Mouse (Mus musculus) ovary, postnatal 36 days (tissue): ENCODE measurements around the gene Gm10073.

Source experiments
- DNase-seq: peaks from one replicate; pipeline ENCODE4 v3.0.0; 2022; ENCODE audit warnings: low spot score, mixed read lengths

The Gm10073 gene

DNA sequence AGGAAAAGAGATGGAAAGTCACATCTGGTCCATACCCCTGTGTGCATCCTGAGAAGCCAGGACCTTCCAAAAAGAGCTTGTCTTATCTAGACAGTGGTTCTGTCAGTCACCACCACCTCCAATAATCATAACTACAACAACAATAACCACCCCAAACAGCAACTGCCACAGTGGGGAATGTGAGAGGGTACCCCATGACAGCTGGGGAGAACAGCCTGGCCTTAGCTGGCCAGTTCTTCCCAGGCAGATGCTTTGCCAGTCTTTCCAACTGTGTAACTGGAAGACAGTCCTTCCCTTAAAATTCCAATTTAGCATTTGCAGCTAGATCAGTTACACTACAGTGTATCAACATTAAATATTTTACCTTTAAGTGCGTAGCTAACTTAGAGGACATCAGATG is 22.4 kb downstream of the Gm10073 start:
- DNase-seq = no peak

DNA sequence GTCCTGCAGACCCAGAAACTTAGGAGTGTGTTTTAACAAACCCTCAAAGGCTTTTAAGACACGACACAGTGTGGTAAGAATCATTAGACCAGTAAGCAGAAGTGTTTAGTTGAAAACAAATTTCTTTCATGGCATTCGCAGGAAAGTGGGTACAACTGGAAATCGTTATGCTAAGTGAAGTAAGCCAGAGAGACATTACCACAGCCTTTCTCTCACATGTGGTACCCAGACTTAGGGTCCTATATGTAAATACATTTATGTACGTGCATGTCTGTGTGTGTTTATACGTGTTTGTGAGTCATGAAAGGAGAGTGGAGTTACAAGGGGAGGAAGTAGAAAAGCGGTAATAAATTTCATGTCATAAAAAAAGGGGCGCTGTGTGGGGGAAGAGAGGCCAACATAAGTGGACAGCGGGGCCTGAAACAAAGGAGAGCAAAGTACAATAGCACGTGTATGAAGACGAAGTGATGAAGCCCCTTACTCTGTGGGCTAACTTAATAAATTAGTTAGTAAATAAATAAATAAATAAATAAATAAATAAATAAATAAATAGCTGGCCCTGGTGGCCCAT is 24.8 kb downstream of the Gm10073 start:
- DNase-seq = no peak

DNA sequence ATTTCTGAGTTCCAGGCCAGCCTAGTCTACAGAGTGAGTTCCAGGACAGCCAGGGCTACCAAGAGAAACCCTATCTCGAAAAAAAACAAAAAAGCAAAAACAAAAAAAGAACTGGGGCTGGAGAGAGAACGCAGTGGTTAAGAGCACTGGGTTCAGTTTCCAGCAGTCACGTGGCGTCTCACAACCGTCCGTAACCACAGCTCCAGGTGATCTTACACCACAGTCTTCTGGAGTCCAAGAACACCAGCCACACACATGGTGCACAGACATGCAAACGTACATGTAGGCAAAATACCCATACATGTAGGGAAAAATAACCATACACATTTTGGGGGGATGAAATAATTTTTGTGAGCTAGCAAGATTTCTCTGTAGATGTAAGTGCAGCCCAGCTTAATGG is 26.5 kb downstream of the Gm10073 start:
- no peak for DNase-seq

DNA sequence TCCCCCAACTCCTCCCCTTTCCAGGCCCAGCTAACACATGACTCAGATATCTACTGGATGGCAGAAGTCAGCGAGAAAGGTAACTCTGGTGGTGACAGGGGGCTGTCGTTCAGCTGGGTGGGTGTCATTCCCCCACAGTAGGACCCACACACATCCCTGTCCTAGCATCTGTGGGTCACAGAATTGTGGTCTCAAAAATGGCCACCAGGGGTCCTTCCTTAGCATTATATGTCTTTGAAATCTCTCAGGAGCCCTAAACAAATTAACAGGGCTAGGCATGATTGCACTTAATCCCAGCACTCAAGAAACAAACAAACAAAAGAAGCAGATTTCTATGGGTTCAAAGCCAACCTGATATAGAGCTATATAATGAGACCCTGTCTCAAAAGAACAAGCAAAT is 28.1 kb downstream of the Gm10073 start:
- DNase-seq = no peak

DNA sequence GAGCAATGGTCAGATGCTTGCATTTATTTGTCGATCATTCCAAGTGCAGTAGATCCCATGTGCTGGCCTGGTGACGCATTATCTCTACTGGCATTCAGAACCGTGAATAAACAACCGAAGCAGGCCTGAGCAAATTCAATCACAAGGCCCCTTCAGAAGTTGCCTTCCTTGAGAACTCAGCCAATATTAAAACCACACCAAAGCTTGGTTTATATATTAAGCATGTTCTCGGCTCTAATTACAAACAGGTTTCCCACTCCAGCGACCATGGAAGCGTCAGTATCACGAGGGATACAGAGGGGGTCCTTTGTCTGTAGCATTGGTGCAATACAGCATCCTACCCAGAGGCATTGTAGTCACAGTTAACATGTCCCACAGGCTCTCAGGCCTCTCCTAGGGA is 30.2 kb downstream of the Gm10073 start:
- DNase-seq = no peak

DNA sequence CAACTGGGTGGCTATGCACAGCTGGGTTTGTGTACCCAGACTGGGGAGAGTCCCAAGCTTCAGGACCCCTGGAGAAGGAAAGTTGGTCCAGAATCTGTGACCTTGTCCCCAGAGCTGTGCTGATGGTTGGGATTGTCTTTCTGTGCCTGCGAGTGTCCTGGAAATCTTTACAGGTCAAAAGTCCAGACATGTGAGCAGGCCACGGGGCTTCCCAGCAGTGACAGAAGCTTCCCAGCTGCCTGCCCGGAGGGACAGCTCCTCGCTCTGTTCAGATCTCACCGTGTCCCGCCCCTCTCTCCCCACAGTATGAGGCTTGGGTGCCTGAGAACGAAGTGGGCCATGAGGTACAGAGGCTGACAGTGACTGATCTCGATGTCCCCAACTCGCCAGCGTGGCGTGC is 32.3 kb downstream of the Gm10073 start:
- no peak for DNase-seq

DNA sequence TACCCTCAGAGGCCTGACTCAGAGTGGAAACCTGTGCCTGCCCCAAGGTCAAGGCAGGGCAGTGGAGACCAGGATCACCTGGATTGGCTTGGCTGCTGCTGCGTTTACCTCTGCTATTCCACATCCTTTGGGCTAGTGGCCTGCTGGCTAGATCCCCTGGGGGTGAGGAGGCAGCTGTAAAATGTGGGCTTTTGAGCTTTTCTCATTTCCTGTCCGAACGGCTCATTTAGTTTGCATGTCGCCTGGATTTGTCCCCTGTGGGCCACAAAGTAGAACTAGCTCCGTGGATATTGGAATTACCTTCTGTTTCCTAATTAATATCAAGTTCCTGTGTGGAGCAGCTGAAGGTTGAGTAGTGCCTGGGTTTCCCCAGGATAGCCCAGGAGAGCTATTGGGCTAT is 34.1 kb downstream of the Gm10073 start:
- no peak for DNase-seq

DNA sequence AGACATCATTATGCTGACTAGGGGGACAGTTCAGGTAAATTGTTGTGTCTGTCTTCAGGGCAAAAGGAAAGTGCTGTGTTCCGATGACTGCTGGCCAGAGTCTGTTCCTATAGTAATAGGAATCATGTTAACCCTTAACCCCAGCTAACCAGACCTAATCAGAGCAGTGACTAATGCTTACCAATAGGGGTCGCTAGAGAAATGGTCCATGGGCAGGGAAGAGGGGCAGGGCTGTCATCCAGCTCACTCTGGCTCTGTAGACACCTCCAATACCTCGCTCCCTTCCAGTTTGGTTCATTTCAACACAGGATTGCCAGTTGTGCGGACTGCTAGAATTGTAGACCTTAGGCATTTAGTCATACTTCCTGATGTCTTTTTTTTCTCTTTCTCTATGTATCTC is 37.8 kb downstream of the Gm10073 start:
- no peak for DNase-seq

DNA sequence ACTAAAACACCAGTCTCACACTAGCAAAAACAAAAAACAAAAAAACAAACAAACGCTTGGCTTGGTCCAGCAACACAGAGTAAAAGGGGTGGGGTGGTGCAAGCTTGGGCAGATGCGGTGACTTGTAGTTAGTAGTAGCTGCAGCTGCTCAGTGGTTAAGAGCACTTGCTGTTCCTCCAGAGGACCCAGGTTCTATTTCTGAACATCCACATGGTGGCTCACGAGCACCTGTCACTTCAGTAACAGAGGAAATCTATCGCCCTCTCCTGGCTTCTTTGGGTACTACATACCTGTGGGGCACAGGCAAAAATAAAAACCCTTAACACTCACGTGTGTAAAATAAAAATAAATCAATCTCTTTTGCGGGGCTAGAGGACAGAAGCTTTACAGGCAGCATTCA is 38.8 kb downstream of the Gm10073 start:
- DNase-seq = no peak

DNA sequence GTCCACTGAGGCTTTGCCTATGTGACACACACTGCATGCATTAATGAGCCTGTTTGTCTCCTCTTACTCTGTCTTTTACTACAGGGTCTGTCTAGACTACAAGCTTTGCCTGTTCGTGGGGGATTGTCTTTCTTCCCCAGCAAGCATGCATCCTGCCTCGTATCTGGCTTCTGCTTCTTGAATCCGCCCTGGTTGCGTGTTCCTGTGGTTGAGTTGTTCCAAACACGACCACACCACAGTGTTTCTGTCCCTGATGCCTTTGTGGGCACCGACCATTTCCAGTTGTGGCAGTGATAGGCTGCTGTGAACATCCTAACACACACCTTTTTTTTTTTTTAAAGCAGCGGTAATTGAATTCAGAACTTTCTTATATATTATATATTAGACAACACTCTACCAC is 39.6 kb downstream of the Gm10073 start:
- no peak for DNase-seq

DNA sequence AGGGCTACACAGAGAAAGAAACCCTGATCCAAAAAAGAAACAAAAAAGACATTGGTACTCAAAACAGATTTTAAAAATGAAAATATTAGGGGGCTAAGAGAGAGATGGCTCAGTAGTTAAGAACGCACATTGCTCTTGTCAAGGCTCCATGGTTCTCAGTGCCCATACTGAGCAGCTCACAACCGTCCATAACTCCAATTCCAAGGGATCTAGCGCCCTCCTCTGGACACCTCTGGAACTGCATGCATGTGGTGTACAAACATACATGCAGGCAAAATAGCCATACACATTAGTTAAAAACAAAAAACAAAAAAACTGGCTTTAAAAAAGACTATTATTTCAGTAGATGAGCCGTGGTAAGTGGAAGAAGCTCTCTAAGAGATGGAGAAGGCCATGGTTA is 42.7 kb downstream of the Gm10073 start:
- DNase-seq = no peak

DNA sequence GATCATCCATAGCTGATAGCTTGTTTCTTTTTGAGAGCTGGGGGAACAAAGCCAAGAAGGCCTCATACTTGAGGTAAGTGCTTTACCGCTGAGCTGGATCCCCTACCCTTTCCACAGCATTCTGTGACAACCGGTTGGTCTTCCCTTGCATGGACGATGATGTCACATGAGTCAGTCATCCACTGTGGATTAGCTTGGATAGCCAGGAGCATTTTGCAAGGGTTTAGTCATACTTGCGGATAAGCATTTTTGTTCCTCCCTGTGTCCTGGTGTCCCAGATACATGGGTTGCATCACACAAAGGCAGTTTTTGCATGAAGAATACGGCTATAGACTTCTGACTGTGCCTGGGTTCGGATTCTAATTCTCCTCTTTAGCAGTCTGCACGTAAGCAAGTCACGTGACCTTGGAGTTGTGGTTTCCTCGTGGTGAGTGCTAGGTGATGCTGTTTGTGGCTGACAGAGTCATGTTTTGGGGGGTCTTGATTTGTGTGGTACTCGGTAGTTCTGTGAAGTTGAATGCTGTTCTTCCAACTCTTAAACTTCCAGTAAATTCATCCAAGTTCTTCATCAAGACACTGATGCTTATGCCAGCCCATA is 43.3 kb downstream of the Gm10073 start:
- DNase-seq = no peak

DNA sequence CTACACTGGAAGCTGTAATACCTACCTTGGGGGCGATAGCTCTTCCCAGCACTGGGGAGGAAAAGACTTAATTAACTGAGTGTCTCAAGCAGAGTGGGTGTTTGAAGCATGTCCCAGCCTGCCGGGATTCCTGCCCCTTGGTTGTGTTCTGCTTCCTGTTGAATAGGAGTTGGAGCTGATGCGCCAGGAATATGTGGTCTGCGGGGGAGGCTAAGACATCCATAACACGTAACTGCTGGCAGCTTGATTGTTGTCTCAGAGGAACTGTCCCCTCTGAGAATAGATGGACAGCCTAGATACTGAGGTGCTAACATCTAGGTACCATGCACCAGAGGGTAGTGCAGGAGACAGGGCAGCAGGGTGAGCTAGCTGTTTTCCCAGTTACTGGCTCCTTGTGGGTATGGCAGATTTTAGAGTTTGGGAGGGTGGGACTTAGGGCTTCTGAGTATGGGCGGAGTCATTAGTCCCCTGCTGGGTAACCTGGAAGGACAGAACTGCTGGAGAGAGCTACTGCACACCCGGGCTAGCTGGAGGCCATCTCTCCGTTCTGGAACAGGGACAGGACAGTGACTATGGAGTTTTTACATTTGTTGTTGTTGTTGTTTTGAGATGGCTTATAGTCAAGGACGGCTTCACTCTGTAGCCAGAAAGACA is 44.5 kb downstream of the Gm10073 start:
- DNase-seq = no peak

DNA sequence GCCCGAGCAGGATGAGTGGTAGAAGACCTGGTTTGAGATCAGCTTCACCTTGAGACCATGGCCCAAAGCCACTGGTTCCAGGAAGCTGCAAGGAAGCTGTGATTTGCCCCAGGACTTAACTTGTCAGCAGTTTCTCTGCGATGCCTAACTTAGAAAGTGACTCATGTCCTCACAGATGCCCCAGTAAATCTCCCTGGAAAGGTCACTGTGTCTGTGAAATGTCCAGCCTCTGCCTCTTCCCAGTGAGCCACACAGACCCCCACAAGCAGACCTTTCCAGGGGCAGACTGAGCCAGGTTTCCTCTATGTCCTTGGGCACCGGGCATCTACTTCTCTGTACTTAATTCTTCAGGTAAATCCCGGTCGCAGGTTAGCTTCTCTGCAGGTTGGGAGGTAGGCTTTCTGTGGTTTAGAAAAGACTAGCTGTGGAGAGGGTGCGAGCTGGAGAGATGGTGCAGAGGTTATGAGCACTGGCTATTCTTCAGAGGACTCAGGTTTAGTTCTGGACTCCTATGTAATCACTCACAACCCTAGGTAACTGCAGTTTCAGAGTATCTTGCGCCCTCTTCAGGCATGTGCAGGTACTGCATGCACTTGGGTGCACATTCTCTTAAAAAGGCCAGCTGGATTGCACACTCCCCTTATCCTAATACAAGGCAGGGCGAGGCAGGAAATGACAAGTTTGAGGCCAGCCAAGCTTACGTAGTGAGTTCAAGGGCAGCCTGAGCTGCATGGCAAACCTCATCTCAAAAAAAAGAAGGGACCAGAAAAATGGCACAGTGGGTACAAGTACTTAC is 45.8 kb downstream of the Gm10073 start:
- no peak for DNase-seq

DNA sequence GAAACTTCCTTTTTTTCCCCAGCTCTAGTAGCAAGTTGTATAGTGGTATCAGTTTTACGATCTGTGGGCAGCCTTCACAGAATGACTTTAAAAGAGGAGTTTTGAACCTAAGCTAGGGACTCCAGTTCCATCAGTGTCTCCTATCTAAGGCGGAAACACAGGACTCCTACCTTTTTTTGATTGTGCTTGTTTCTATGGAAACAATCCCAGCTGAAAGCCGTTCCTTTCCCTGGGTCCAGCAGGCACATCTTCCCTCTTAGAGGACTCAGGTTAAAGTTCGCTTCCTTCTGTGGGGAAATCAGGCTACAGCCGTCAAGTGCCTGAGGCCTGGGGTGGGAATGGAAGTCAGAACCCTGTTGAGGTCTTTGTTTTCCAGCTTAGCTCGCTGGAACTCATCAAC is 46.5 kb downstream of the Gm10073 start:
- no peak for DNase-seq
